Mouse (Mus musculus) ovary, postnatal 14 days (tissue): ENCODE measurements around the gene Olfr974.
"Not testable (repeated sequence)": the region's sequence is repeated elsewhere in the genome, so short reads cannot be mapped to it uniquely, and the experiment has no call there.

Experiments used
- DNase-seq: peaks from one replicate; pipeline ENCODE4 v3.0.0; 2022; ENCODE audit warnings: low spot score

The Olfr974 gene

DNA sequence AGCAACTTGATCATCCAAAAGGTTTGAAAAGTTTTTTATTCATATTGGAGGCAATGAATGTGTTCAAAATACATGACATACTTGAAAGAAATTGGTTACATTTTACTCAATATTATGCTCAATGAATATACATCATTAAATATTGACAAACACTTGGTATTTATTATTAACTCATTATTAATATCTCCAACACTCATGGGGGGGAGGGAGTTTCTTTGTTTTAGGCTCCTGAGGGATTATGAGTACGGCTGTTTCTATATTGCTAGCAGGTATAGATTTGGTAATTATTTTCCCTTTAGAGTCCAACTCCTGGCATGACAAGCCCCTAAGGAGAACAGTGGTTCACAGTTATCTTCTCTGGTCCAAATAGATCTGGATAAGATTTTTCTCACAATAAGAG, at the start of gene Olfr974:
Olfr974 (plus strand) TSS at position 301 of the 400 bp plus-strand sequence.
- DNase-seq = no peak

- DNase-seq = no peak
These were observed 32.2 kb upstream of the Olfr974 start for GRCm38 (mm10) chr9:39905106-39905505.

GRCm38 (mm10) chr9:39907036-39907435, 30.3 kb upstream of the Olfr974 start, which contains the start of gene Olfr229:
Olfr229 (plus strand) TSS chr9:39907336.
- no peak for DNase-seq

- no peak for DNase-seq
These were observed 27.4 kb upstream of the Olfr974 start for GRCm38 (mm10) chr9:39909939-39910338.

- not testable (repeated sequence) for DNase-seq
These were observed 9.1 kb upstream of the Olfr974 start for GRCm38 (mm10) chr9:39927975-39928836.

DNA sequence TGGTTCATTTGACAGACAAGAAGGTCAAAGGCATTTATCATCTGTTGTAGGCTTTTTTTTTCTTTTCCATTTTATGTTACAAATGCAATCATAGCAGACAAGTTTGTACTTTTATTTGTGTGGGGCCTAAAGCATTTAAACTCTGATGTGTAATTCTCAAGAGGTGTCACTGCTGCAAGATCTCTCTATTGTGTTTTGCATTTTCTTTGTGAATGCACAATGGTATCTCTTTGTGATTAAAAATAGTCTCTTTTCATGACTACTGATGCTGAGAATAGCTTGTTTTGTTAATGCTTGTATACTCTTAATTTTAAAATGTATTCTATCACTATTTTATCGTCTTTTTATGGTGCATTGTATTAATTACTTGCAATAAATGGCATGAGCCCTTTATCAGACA, 8.5 kb upstream of the Olfr974 start:
- DNase-seq = not testable (repeated sequence)

DNA sequence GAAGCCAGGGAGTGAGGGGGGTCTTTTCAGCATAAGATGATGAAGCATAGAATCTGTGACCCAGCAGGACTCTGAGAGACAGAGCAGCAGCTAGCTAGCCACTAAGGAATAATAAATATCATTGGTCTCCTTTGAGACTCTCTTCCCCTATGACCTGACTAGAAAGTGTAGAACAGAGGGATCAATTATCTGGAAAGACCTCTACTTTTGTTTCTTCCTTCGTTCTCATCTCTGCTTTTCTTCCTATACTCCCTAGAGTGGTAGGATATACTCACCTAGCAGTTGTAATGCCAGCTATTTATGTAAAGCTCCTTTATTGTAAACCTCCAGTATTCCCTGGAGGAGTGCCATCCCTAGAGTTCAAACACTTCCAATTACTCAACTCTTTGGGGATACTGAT, 14.6 kb downstream of the Olfr974 start, which contains the start of gene Olfr975:
Olfr975 (minus strand) TSS at position 101 of the 400 bp plus-strand sequence.
- DNase-seq = no peak

DNA sequence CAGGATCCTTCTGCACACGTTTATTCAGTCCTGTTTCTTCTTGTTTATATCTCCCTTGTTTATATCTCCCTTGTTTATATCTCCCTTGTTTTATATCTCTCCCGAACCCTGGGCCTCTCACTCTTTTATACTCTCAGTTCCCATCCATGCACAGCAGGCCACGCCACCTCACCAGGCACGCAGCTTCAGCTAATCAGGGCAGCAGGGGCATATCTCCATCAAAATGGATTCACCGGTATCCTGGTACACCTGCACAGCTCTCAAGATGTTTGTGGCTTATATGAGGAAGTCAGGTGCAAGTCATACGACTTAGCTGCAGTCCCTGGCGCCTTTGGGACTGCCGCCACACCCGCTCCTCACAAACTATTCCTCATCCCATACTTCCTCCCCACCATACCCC, 23.7 kb downstream of the Olfr974 start, which contains the start of gene Olfr976:
Olfr976 (minus strand) TSS at position 101 of the 400 bp plus-strand sequence.
- not testable (repeated sequence) for DNase-seq

- DNase-seq = not testable (repeated sequence)
These were observed 39.4 kb downstream of the Olfr974 start for GRCm38 (mm10) chr9:39976581-39977145.

DNA sequence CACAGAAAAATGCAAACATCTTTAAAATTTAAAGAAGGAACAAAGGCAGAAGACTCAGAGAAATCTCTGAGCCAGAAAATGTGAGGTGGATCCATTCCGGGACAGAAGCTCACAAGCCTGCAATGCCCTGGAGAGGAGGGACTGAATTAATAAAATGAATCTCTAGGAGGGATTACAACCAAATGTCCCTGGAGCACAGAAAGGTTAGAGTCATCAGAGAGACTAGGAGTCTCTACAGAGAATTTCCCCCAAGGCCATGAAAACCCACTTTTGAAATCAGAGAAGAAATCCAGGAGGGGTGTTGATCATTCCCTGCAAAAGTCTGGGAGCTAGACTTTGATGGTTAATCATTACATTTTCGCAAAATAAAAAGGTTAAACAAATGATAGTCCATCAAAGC, 54.5 kb downstream of the Olfr974 start, which contains the start of gene Olfr978:
Olfr978 (plus strand) TSS at position 301 of the 400 bp plus-strand sequence.
- DNase-seq = no peak
